Mouse (Mus musculus) neural tube, embryonic 10.5 days (tissue): ENCODE measurements at regions not wholly inside any gene's neighbourhood (a gene's known extent, or its start where the extent isn't known, plus 50 kb on each side); places are given as distances from the start of the nearest gene placed in this dataset.

Experiments used
- DNase-seq: peaks from one replicate; pipeline ENCODE4 v3.0.0-alpha.2; 2017; ENCODE audit warnings: low spot score; ENCODE audit errors: extremely low spot score

DNA sequence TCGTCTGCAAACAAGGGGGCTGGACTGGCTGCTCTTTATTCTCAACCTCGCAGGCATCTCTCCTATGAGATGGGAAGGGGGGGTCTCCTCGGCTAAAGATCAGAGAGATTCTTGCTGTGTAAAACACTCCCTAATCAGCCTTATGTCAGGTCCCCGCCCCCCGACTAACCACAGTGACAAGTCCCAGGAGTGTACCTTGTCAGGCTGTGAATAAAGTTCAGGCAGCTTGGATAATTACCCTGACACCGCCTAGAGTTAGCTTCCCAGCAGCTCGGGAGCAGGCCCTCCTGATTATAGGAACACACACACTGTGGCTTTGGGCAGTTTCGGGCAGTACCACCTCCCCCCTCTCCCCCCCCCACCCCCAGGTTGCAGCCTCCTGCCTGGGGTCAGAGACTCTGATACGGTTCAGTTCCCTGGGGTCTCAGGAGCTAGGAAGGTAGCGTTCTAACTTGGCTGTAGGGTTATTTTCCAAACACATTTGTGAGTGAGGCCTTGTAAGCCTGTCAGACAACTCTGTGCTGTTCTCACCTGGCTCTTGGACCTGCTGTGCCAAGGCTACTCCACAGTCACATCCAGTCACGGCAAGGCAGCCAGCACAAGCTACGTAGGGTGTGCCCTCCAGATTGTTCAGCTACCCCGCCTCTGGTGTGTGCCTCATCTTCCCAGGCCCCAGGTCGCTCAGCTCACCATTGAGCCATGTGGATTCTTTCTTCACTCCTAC lies 461.0 kb upstream of the Zmiz1 start:
- DNase-seq, result peak; percentile 55

DNA sequence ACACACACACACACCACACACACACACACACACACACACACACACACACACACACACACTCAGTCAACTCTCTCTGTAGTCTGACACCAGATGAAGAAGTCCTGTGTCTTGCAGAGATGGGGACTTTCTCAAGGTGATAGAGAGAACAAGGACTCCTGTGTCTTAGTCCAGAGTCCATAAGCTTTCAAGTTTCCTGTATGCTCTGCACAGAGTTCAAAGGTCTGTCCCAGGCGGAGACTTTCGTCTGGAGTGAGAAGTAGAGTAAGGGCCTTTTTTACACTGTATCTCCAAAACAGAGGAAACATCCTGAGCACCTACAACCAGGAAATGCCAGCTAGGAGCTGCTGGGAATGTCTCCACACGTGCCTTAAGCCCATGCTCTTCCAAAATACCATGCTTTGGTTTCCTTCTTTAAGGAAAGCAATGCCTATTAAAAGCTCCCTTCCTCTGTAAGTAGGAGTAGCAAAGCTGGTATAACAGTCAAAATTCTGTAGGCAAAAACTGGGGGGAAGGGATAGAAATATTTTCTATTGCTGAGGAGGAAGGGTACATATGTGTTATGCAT lies 459.9 kb upstream of the Zmiz1 start:
- DNase-seq, result peak; percentile 18

- no peak for DNase-seq
Measured at GRCm38 (mm10) chr14:25005241-25005946, 453.6 kb upstream of the Zmiz1 start.

- DNase-seq, result no peak
Measured at GRCm38 (mm10) chr14:25011926-25012325, 447.1 kb upstream of the Zmiz1 start.

- peak; percentile 70 for DNase-seq
Measured at GRCm38 (mm10) chr14:25015288-25016238, 443.4 kb upstream of the Zmiz1 start.

- no peak for DNase-seq
Measured at GRCm38 (mm10) chr14:25017860-25018259, 441.1 kb upstream of the Zmiz1 start.

DNA sequence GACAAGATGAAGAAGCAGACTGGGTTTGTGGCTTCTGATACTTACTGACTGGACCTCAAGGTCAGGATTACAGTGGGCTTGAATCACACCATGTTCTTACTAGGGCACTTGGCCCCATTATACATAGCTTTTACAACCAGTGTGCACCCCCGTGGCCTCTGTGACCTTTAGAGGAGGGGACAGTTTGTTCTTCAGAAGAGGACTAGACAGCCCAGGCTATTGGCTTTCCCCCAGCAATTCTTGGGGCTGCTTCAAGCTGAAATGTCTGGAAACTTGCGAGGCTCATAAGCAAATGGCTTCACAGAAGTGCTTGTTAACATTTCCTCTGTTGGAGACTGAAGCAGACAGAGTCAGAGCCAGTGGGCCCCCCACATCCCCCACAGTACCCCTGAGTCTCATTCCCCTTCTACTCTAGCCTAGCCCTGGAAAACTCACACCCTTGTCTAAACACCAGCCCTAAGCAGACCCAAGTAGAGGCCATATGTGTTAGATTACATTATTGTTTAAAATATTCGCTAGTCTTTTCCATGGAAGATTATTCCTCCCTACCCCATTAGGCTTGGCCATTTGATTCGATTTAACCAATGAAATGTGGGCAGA lies 439.6 kb upstream of the Zmiz1 start:
- no peak for DNase-seq

DNA sequence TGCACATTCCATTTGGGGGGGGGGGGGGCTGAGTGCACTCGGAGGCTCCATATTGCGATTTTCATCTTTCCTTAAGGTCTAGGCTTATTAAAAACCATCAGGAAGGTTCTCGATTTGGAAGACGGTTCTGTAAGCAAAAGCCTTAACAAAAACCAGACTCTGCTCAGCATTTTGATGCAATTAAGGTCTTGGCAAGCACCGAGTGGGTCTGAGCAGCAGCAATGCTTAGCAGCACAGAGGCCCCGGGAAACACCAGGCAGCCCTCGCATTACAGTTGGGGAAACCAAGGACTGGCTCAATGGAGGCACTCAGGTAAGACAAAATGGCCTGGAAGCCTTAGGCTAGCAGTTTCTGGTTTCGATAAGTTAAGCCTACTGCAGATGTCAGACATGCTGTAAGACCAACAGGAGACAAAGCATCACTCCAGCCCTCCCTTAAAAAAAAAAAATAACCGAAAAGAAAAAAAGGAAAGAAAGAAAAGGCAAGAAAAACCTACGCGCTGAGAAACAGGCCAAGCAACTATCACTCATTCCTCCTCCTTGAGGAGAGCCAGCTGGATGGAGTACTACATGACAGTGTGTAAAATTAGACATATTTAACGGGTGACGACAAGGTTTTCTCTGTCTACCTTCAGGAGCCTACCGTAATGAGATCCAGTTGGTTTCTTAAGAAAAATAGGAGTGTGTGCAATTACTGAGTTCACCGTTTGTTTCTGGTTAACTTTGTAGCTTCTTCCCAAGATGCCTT lies 436.3 kb upstream of the Zmiz1 start:
- DNase-seq, result no peak

GRCm38 (mm10) chr14:25023270-25023800 lies 435.6 kb upstream of the Zmiz1 start:
- no peak for DNase-seq

DNA sequence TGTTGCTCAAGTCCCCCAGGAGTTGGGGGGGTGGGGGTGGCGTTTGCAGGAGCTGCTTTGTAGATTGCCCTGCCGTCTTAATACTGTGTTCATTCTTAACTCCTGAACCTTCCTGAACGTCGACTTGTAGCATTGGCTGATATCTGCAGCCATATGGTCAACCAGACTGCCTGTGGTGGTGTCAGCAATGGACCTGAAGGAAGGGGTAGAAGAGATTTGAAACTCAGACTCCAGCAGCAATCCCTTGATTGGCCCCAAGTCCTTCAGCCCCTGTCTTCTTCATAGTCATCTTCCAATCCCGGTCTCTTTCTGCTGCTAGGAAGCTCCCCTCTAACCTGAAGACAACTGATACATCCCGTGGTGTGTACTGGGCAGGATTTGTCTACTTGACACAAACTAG lies 433.9 kb upstream of the Zmiz1 start:
- DNase-seq, result no peak

DNA sequence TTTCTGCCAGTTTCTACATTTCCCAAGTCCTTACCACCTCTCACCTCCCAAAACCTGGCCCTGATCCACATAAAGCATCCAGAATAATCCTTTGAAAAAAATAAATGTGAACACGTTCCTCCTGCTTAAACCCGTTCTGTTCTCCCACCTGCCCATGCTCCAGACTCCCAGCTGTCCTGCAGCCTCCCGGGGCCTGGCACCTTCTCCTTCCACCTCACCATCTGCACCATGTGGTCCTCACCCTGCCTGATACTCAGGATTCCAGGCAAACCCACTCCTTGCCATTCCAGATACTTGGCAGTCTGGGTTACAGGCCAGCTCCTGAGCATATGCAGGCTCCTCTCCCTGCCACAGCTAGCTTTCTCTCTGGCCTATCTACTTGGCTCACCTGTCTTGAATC lies 431.9 kb upstream of the Zmiz1 start:
- DNase-seq, result no peak

DNA sequence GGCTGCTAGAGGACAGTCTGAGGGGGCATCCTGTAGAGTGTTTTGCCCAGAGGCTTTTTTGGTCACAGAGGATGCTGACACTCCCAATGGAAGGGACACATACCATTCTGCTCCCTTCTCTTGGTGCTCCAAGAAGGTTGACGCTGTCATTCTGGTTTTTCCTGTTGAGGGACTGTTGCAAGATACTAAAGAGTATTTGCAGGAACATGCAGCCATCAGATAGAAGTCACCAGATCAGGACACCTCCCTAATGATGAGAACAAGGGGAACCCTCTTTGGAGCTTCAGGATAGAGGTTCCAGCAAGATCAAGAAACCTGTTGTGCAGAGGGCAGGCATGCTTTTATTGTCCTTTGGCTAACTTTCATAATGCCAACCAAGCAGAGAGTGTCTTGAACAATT lies 431.1 kb upstream of the Zmiz1 start:
- DNase-seq, result no peak

- no peak for DNase-seq
Measured at GRCm38 (mm10) chr14:25030881-25031280, 428.1 kb upstream of the Zmiz1 start.

DNA sequence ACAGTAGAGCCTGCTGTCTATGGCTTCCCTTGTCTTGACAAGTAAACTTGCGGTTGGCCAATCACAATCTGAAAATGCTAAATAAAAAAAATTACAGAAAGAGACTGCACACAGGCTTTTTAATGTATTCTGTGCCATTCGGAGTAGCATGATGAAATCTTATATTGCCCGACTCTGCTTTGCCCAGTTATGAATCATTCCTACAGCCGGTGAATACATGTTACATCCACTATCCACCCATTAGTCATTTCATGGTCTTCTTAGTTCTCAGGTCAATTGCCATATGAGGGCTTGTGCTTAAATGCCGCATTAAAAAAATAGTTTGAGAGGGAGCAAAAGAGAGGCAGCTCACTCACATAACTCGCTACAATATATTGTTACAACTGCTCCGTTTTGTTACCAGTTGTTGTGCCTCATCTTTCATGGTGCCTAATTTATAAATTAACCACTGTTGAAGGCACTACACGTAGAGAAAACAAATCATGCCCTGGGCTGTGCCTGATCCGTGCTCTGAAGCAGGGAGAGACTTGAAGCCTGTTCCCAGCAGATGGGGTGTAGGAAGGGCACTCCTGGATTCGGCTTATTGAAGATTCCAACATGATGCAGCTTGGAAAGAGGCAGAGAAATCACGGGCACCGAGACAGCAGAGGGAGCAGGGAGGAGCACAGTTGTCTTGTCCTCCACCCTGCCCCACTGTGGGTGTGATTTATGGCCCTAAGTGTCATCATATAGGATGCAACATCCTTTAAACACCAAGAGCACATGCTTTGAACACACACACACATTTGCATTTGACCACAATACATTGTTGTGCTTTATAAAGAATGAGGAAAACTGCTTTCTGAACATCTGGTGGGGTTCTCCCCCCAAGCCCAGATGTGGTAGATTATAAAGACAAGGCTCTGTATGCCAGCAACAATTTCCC lies 427.0 kb upstream of the Zmiz1 start:
- no peak for DNase-seq

GRCm38 (mm10) chr14:25032899-25033298 lies 426.1 kb upstream of the Zmiz1 start:
- no peak for DNase-seq

GRCm38 (mm10) chr14:25042265-25042664 lies 416.7 kb upstream of the Zmiz1 start:
- no peak for DNase-seq

- DNase-seq, result no peak
Measured at GRCm38 (mm10) chr14:25044106-25044505, 414.9 kb upstream of the Zmiz1 start.

DNA sequence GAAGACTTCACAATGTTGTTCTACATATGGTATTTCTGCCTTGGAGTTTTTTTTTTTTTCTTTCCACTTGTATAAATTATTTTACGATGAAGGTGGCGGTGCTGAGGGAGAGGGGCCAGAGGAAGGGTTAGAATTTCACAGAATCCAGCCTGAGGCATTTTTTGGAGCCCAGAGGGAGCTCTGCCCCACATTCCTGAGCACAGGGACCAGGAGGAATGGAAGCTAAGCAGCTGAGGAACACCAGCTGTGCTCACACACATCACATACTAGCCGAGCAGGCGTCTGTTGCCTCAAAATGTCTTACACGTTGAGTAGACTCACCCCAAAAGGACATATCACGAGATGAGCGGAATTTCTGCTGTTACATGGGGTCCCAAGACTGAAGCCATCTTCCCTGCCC lies 414.1 kb upstream of the Zmiz1 start:
- no peak for DNase-seq

- DNase-seq, result no peak
Measured at GRCm38 (mm10) chr14:25050674-25051251, 408.2 kb upstream of the Zmiz1 start.
